Mouse (Mus musculus) heart, embryonic 15.5 days (tissue): ENCODE measurements around the gene Phxr2. TPM values are rescaled to one million over a fixed set of nuclear protein-coding genes. Genes with fewer than 3 reads are reported as not detected.
A peak's percentile ranks its signal among the peaks of the same experiment; 100 is the strongest.

ENCODE experiments used
- ATAC-seq: fragments of 200-750 bp; cut with Nextera tagmentation; replicated peaks from 2 replicates; pipeline ENCODE4 v1.8.0; 2017; ENCODE audit warnings: low read depth, moderate TSS enrichment; ENCODE audit not compliant: insufficient number of reproducible peaks, insufficient read depth, low FRiP score
- H3K27ac ChIP-seq: fragments of 300-500 bp; sonication (generic); 2 replicates; pipeline ENCODE4 v1.5.1; 2015; ENCODE audit warnings: mild to moderate bottlenecking, inconsistent platforms
- H3K27me3 ChIP-seq: fragments of 300-500 bp; sonication (generic); 2 replicates; pipeline ENCODE4 v1.6.1; 2015; ENCODE audit warnings: inconsistent platforms
- H3K36me3 ChIP-seq: fragments of 300-500 bp; sonication (generic); 2 replicates; pipeline ENCODE4 v1.6.1; 2015; ENCODE audit warnings: mild to moderate bottlenecking, inconsistent platforms
- H3K4me1 ChIP-seq: fragments of 300-500 bp; sonication (generic); replicated peaks from 2 replicates; pipeline ENCODE4 v1.6.1; 2015; ENCODE audit warnings: inconsistent platforms
- H3K4me2 ChIP-seq: fragments of 300-500 bp; sonication (generic); 2 replicates; pipeline ENCODE4 v1.6.1; 2015; ENCODE audit warnings: inconsistent platforms, mild to moderate bottlenecking, moderate library complexity
- H3K4me3 ChIP-seq: fragments of 300-500 bp; sonication (generic); 2 replicates; pipeline ENCODE4 v1.5.1; 2015; ENCODE audit warnings: mild to moderate bottlenecking, inconsistent platforms
- H3K9ac ChIP-seq: fragments of 300-500 bp; sonication (generic); 2 replicates; pipeline ENCODE4 v1.6.1; 2015; ENCODE audit warnings: mild to moderate bottlenecking, inconsistent platforms
- H3K9me3 ChIP-seq: fragments of 300-500 bp; sonication (generic); replicated peaks from 2 replicates; pipeline ENCODE4 v1.6.1; 2016; ENCODE audit warnings: inconsistent platforms
- WGBS: fragments of 180-500 bp; shearing (Covaris S2); methylation state at CpG from one replicate; pipeline ENCODE4 v1.1.7; 2015; ENCODE audit warnings: mixed read lengths; 5-methylcytosine and 5-hydroxymethylcytosine counted together
- polyA plus RNA-seq: library from polyadenylated mRNA; unstranded; fragments of >200 nt; fragmentation: Nextera tagmentation; extraction: Ambion mirVana; gene quantifications from 2 replicates; pipeline ENCODE4 v1.2.1, GENCODE M21; 2015

Gene Phxr2
- polyA plus RNA-seq, 1 experiment from 2014 or later = not detected

- no peak overlapping the region for H3K4me3 ChIP-seq
- no peaks in the 10 kb centered on the region for H3K9me3 ChIP-seq
- WGBS = 58% methylated on average over 6 of the region's 6 CpGs
- H3K4me2 ChIP-seq = no peak overlapping the region
- H3K9ac ChIP-seq = no peak overlapping the region
- no peak for ATAC-seq
- no peaks in the 10 kb centered on the region for H3K36me3 ChIP-seq
- no peaks in the 10 kb centered on the region for H3K27me3 ChIP-seq
- peaks cover 13% of the 10 kb centered on the region for H3K4me1 ChIP-seq
- no peak overlapping the region for H3K27ac ChIP-seq
Observed at GRCm38 (mm10) chr10:99086029-99086428, 40.1 kb downstream of the Phxr2 start.

GRCm38 (mm10) chr10:99085240-99085587 is 40.9 kb downstream of the Phxr2 start:
- Histone ChIP-seq H3K4me3 (no peak overlapping the region), H3K9me3 (no peaks in the 10 kb centered on the region), H3K4me2 (no peak overlapping the region), H3K36me3 (no peaks in the 10 kb centered on the region), H3K4me1 (peaks cover 13% of the 10 kb centered on the region), H3K27me3 (no peaks in the 10 kb centered on the region), H3K27ac (no peak overlapping the region), H3K9ac (no peak overlapping the region)
- ATAC-seq = no peak
- WGBS = 48% methylated on average over 6 of the region's 6 CpGs

- Histone ChIP-seq H3K4me3 (0 out of 2 replicates have a peak overlapping the region, but pooled peaks have one; percentile 7), H3K4me1 (peaks cover 13% of the 10 kb centered on the region), H3K9ac (no peak overlapping the region), H3K27ac (no peak overlapping the region), H3K9me3 (no peaks in the 10 kb centered on the region), H3K36me3 (no peaks in the 10 kb centered on the region), H3K27me3 (no peaks in the 10 kb centered on the region), H3K4me2 (peak overlapping the region; percentile 37)
- ATAC-seq = 0 out of 2 replicates have a peak, but pooled peaks have one; percentile 43
- 41% methylated on average over 23 of the region's 23 CpGs for WGBS
Observed at GRCm38 (mm10) chr10:99084397-99085239, 41.5 kb downstream of the Phxr2 start.

- 67% methylated on average over 14 of the region's 14 CpGs for WGBS
- no peaks in the 10 kb centered on the region for H3K36me3 ChIP-seq
- no peak overlapping the region for H3K4me3 ChIP-seq
- no peak overlapping the region for H3K27ac ChIP-seq
- no peak overlapping the region for H3K9ac ChIP-seq
- H3K4me1 ChIP-seq = peaks cover 13% of the 10 kb centered on the region
- ATAC-seq = no peak; the same call in 1 of the 2 replicates
- no peaks in the 10 kb centered on the region for H3K27me3 ChIP-seq
- H3K4me2 ChIP-seq = no peak overlapping the region
- H3K9me3 ChIP-seq = no peaks in the 10 kb centered on the region
Observed at GRCm38 (mm10) chr10:99083431-99084003, 42.6 kb downstream of the Phxr2 start.

GRCm38 (mm10) chr10:99081569-99081990 is 44.5 kb downstream of the Phxr2 start:
- Histone ChIP-seq H3K36me3 (no peaks in the 10 kb centered on the region), H3K9me3 (no peaks in the 10 kb centered on the region), H3K27ac (no peak overlapping the region), H3K4me3 (no peak overlapping the region), H3K4me1 (peaks cover 13% of the 10 kb centered on the region), H3K9ac (no peak overlapping the region), H3K4me2 (no peak overlapping the region), H3K27me3 (no peaks in the 10 kb centered on the region)
- no peak for ATAC-seq
- 60% methylated on average over 10 of the region's 10 CpGs for WGBS

GRCm38 (mm10) chr10:99078621-99079020 is 47.5 kb downstream of the Phxr2 start:
- Histone ChIP-seq H3K27ac (no peak overlapping the region), H3K36me3 (no peaks in the 10 kb centered on the region), H3K9me3 (no peaks in the 10 kb centered on the region), H3K4me3 (no peak overlapping the region), H3K4me1 (peaks cover 2% of the 10 kb centered on the region; the same call in 1 of the 2 replicates), H3K27me3 (no peaks in the 10 kb centered on the region), H3K9ac (no peak overlapping the region), H3K4me2 (no peak overlapping the region)
- WGBS = 65% methylated on average over 2 of the region's 2 CpGs
- ATAC-seq = no peak

- Histone ChIP-seq H3K27me3 (no peaks in the 10 kb centered on the region), H3K4me3 (no peak overlapping the region), H3K9ac (no peak overlapping the region), H3K4me2 (no peak overlapping the region), H3K9me3 (no peaks in the 10 kb centered on the region), H3K27ac (no peak overlapping the region), H3K36me3 (no peaks in the 10 kb centered on the region), H3K4me1 (no peaks in the 10 kb centered on the region)
- WGBS = 65% methylated on average over 18 of the region's 18 CpGs
- no peak for ATAC-seq
Observed at GRCm38 (mm10) chr10:99076113-99076895, 49.8 kb downstream of the Phxr2 start.

Other genes starting within 250 kb of the Phxr2 start
- gene Atp2b1, start 211.9 kb downstream of the Phxr2 start, polyA plus RNA-seq = 87.1 and 88.3 TPM in 2 replicates
- 7.2 and 10.6 TPM in 2 replicates for gene Poc1b, start 19.3 kb downstream of the Phxr2 start, polyA plus RNA-seq
- 5.5 and 7.4 TPM in 2 replicates for gene Galnt4, start 18.2 kb downstream of the Phxr2 start, polyA plus RNA-seq
- 34.9 and 40.4 TPM in 2 replicates for gene Dusp6, start 136.9 kb upstream of the Phxr2 start, polyA plus RNA-seq